Mouse (Mus musculus) splenic B cell, adult 2 months (primary cell): Measurements from ENCODE around the gene Edem1.

Source experiments
- DNase-seq: peaks from one replicate; pipeline ENCODE4 v3.0.0-alpha.2; 2011; ENCODE audit warnings: low read depth, low spot score
- H3K27me3 ChIP-seq: 2 replicates; pipeline ENCODE4 v1.6.1; 2012; ENCODE audit warnings: mild to moderate bottlenecking, low read length, moderate library complexity, mixed read lengths; ENCODE audit not compliant: control insufficient read depth, poor library complexity, insufficient read depth, severe bottlenecking
- H3K36me3 ChIP-seq: 2 replicates; pipeline ENCODE4 v1.6.1; 2012; ENCODE audit warnings: mild to moderate bottlenecking, low read length, moderate library complexity, mixed read lengths; ENCODE audit not compliant: control insufficient read depth, poor library complexity, insufficient read depth, severe bottlenecking

Gene Edem1

DNA sequence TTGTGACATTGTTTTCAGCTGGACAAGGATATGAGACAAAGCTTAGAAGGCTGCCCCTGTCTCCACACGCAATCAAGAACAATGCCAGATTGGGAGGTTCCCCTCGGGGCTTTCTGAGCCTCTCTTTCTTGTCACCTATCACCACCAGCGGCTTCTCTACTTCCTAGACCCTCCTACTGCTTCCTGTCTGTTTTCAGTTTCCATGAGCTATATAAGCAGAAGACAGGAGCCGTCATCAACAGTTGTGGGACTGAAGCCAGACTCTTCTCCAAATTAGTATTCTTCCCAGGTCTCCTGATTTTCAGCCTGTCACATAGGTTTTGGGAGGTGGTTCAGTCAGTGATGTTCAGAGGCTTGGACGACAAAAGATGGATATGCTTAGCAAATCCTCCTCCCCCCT is 47.6 kb downstream of the Edem1 start:
- no peaks in the 10 kb centered on the region for H3K36me3 ChIP-seq
- DNase-seq: peak; percentile 70
- H3K27me3 ChIP-seq: no peaks in the 10 kb centered on the region

DNA sequence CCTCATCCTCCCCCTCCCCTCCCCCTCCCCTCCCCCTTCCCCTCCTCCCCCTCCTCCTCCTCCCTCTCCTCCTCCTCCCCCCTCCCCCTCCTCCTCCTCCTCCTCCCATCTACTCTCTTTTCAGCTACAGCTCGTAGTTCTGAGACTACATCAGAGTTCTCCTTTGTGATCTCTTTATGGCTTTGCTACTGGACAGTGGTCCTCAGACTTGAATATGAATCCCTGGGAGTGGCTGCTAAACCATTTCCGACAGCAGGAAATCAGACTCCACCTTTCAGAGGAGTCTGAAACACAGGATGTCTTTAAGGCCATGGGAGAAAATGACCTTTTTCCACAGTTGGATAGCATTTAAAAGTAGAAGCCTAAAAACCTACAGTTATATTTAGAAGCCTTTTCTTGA is 48.0 kb downstream of the Edem1 start:
- H3K27me3 ChIP-seq: no peaks in the 10 kb centered on the region
- DNase-seq: no peak

DNA sequence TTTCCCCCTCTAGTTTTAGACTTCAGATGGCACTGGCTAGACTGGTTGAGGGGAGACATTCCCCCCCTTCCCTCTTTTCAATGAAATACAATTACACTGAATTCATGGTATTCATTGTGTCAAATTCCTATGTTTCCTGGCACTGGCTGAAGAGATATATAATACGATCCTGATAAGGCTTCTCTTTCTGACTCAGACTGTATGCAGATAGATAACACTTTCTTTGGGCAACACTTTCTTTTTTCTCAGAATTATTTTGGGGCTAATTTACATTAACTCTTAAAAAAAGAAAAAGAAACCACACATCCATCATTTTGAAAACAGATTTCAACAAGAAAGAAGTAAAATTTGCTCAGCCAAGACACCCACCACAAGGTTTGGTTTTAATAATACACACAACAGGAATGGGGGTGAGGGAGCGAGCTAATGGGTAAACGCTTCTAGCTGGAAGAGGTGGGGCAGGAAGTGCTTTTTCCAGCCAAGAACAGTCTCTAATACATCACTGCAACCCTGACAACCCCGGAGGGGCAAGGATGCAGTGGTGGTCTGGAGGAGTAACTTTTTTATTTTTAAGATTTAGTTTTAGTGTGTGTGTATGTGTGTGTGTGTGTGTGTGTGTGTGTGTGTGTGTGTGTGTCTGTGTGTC is 52.0 kb downstream of the Edem1 start:
- DNase-seq: no peak
- Histone ChIP-seq H3K27me3 (no peaks in the 10 kb centered on the region), H3K36me3 (no peaks in the 10 kb centered on the region)

More for the DNA sequence above, 48.0 kb downstream of the Edem1 start:
- no peaks in the 10 kb centered on the region for H3K36me3 ChIP-seq

DNA sequence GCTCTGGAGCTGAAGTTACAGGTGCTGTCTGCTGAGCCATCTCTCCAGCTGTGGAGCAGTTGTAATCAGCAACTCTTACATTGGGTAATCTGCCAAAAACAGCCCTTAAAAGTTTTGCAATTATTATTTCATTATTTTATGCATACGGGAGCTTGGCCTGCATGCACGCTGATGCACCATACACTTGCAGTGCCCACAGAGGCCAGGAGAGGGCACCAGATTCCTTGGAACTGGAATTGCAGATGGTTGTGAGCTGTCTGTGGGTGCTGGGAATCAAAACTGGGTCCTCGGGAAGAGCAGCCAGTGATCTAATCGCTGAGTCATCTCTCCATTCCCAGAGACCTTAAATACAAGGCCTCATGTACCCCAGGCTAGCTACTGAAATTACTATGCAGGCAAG is 52.6 kb downstream of the Edem1 start:
- no peak for DNase-seq
- Histone ChIP-seq H3K36me3 (no peaks in the 10 kb centered on the region), H3K27me3 (no peaks in the 10 kb centered on the region)

DNA sequence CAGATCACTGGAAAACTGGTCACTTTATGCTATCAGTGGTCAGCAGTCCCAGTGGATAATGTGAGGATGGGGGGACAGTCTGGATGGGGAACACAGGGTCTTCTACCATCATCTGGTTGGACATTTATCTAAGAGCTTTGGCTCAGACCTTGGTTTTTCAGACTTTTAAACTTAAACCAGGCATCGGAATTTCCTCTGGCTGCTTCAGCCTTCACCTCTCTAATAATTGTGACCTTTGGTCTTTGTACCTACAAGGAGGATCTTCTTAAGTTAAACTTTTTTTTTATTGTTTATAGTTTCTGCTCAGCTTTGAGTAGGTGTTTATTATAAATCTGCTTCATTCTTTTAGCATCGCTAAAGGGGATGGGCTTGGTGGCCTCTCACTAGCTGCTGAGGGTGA is 55.4 kb downstream of the Edem1 start:
- no peak for DNase-seq
- no peaks in the 10 kb centered on the region; the same call in 1 of the 2 replicates for H3K27me3 ChIP-seq
- H3K36me3 ChIP-seq: no peaks in the 10 kb centered on the region

DNA sequence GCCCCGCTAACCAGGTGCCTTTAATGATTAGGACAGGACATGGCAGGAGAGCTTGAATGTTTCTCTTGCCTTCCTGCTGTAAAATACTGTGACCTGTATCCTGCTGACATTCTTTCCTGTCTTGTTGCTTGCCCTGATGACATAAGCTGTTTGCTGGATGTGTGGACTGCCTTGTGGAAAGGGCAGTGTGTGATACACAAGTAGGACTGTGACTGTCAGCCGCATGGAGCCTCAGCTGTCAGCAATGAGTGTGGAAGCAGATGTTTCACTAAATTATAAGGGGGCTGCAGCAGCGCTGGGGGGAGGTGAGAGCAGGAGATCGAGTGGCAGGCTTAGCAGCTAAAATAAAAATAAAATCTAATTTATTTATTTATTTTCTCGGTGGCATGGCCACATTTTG is 56.2 kb downstream of the Edem1 start:
- DNase-seq: no peak
- no peaks in the 10 kb centered on the region; the same call in 1 of the 2 replicates for H3K27me3 ChIP-seq
- H3K36me3 ChIP-seq: no peaks in the 10 kb centered on the region

DNA sequence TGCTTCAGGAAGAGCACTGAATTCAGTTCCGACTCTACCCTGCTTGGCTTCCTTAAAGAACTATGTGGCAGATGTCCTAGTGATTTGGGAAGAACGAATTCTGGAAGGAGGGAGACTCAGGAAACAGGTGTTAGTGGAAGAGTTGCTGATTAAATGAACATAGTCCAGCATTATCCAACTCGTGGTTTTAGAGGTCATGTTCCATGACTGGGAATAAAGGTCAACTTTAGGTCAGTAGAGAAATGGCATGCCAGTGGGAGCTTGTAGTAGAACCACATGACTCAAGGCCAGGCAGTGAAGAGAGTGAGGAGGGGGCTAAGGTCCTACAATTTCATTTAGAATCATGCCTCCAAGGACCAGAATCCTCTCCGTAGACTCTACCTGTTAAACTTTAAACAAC is 57.9 kb downstream of the Edem1 start:
- Histone ChIP-seq H3K27me3 (no peaks in the 10 kb centered on the region; the same call in 1 of the 2 replicates), H3K36me3 (no peaks in the 10 kb centered on the region)
- no peak for DNase-seq

DNA sequence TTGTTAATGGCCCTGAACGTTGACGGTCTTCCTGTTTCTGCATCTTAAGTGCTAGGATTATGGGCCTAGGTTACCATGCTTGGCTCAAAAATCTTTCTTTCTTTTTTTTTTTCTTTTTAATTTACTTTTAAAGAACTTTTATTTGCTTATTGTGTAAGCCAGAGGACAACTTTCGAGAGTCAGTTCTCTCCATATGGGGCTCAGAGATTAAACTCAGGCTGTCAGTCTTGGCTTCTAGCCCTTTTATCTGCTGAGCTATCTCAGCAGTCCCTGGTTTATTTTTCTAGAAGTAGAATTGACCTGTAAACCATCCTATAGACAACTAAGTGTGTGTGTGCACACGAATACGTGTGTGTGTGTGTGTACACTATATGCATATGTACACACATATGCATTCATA is 64.1 kb downstream of the Edem1 start:
- Histone ChIP-seq H3K27me3 (no peaks in the 10 kb centered on the region; the same call in 1 of the 2 replicates), H3K36me3 (no peaks in the 10 kb centered on the region)
- no peak for DNase-seq

DNA sequence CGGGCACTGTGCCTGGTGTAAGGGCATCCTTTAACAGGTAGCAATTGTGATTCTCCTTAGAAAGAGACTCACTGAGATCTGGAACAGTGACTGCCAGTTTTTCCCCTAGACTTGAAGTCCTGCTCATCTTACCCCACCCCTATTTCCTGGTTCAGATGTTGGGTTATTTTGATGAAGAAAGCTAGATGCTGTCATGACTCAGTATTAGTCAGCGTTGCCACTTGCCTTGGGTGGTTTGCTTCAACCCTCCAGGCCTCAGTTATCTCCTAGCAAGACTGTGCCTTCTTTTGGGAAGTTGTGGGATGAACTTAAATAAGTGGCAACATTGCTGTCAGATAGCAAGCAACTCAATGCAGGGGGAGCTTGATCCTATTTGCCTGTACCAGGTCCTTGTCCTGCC is 66.7 kb downstream of the Edem1 start:
- no peaks in the 10 kb centered on the region for H3K36me3 ChIP-seq
- H3K27me3 ChIP-seq: no peaks in the 10 kb centered on the region
- DNase-seq: no peak

DNA sequence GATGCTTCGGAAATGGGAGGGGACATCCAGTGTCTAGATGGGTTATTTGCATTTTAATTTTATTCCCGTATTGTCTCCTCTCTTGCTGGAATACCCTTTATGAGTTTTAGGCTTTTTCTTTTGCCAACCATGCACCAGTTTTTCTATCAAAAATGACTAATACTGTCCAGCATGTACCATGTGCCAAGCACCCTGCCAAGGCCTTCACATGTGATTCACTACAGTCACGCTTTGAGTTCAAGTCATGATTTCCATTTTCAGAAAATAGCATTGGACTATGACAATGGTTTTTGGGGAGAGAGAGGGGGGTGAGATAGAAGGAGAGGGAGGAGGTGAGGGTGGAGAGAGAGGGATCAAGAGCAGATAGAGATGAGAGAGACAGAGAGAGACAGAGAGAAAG is 67.5 kb downstream of the Edem1 start:
- H3K27me3 ChIP-seq: no peaks in the 10 kb centered on the region

DNA sequence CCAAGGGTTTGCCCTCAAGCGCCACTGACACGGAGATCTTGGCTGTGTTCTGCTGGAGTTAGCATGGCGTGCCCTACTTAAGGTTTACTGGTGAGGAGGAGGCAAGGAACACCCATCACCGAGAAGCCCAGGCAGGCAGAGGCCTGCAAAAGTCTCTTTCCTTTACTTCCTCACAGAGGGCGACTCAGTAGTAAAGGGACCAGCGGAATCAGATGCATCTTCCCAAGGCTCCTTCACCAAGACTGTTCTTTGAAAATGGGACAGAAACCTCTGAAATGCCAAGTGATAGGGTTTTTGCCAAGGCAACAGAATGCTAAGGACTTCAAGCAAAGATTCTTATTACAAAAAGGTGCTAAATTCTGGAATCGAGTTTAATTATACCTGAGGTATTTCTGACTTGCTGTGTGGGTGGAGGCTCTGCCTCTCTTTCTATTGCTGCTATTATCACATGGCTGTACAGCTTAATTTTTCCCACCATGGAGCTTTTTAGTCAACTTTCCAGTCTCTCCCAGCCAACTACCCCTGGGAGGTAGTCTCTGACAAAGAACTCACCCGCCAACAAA is 68.2 kb downstream of the Edem1 start:
- no peak for DNase-seq

More for the DNA sequence above, 67.5 kb downstream of the Edem1 start:
- no peaks in the 10 kb centered on the region for H3K36me3 ChIP-seq
- DNase-seq: no peak

DNA sequence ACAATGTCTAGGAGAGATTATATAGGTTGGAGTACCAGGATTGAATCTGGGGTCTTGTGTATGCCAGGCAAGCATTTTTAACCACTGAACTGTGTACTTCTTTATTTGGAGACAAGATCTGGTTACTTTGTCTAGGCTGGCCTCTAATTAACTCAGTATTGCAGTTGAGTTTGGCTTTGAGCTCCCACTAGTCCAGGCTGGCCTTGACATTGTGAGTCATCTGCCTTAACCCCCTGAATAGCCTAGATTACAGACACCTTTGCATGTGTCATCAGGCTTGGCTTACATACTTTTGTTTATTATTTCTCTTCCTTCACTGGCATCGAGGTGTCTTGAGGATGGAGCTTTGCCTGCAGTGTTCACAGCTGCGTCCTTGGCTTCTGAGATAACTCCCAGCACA is 70.8 kb downstream of the Edem1 start:
- DNase-seq: no peak
- Histone ChIP-seq H3K36me3 (no peaks in the 10 kb centered on the region), H3K27me3 (no peaks in the 10 kb centered on the region)

More for the DNA sequence above, 68.2 kb downstream of the Edem1 start:
- Histone ChIP-seq H3K36me3 (no peaks in the 10 kb centered on the region), H3K27me3 (no peaks in the 10 kb centered on the region)

DNA sequence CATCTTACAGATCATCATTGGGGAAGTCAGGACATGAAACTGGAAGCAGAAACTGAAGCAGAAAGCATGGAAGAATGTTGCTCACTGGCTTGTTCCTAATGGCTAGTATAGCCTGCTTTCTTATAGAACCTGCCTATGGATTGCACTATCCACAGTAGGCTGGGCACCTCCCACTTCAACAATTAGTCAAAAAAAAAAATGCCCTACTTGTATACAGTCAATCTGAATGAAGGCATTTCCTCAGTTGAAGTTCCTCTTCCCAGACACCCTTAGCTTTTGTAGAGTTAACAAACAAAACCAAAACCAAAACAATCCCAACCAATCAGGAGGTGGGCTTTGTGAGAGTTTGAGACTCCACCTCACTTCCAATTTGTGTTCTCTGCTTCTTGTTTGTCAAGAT is 73.7 kb downstream of the Edem1 start:
- H3K27me3 ChIP-seq: no peaks in the 10 kb centered on the region
- no peaks in the 10 kb centered on the region for H3K36me3 ChIP-seq

DNA sequence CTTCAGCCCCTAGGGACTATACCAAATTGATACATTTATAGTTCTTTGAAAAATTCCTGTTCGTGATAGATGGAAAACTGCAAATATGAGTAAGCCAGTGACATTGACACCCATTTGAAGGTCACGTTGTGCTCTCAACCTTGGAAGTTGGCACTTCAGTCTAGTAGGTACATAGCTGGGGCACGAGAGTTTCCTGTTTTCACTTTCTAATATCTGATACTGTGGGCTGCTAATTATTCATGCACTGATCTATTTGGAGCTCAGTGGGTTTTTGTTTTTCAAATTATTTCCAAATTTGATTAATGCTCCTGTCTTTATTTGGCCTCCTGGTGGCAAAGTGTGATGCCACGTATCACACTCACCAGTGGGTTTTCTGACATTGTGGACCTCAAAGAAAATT is 74.8 kb downstream of the Edem1 start:
- Histone ChIP-seq H3K27me3 (no peaks in the 10 kb centered on the region), H3K36me3 (no peaks in the 10 kb centered on the region)
- peak; percentile 39 for DNase-seq

More for the DNA sequence above, 73.7 kb downstream of the Edem1 start:
- DNase-seq: peak; percentile 25

DNA sequence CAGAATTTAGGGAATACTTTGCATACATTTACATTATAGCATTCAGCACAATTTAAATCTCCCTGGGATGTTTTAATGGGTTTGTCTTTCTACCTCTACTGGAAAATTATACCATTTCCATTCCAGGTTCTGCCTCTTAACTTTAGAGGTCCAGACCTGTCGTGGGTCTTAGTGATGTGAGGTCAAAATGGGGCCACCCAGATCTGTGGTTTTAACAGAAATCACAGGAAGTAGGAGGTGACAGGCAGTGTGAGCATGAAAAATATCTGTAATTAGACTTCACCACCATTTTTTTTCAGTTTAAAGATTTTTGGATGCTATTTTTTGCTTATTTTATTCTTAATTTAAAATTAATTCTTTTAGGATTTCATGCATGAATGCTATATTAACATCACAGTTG is 78.1 kb downstream of the Edem1 start:
- no peak for DNase-seq
- H3K36me3 ChIP-seq: no peaks in the 10 kb centered on the region

More for the DNA sequence above, 78.1 kb downstream of the Edem1 start:
- no peaks in the 10 kb centered on the region for H3K27me3 ChIP-seq
